Mouse (Mus musculus): ENCODE measurements at regions not wholly inside any gene's neighbourhood (a gene's known extent, or its start where the extent isn't known, plus 50 kb on each side); places are given as distances from the start of the nearest gene placed in this dataset.

- Histone ChIP-seq H3K4me1 (replicated peaks; ENCODE audit: control insufficient read depth in 2 of 2, insufficient read depth in 2 of 2, low read length in 1 of 2) (no peaks in the 10 kb centered on the region), H3K27ac (no peak overlapping the region), H3K4me3 (ENCODE audit: insufficient read depth in 1 of 2, low read depth in 2 of 2, low read length in 2 of 2) (no peak overlapping the region), H3K27me3 (ENCODE audit: control insufficient read depth, insufficient read depth, low read length) (no peaks in the 10 kb centered on the region), H3K4me2 (ENCODE audit: low read depth) (no peak overlapping the region), H3K9me3 (ENCODE audit: control insufficient read depth, low read length) (no peaks in the 10 kb centered on the region), H3K36me3 (replicated peaks; ENCODE audit: control insufficient read depth, insufficient read depth, low read depth) (no peaks in the 10 kb centered on the region), H3K9ac (replicated peaks) (no peak overlapping the region)
- no peak for ATAC-seq (ENCODE audit: insufficient read depth)
- no peak for DNase-seq (ENCODE audit: low read depth in 3 of 3, low spot score in 3 of 3)
- WGBS (ENCODE audit: insufficient replicate concordance): 56% methylated on average over 9 of the region's 9 CpGs
- no peak for TF ChIP-seq EP300 (IDR thresholded peaks at IDR 0.05; ENCODE audit: low read depth)
- TF ChIP-seq CTCF (IDR thresholded peaks at IDR 0.05; ENCODE audit: low read depth): no peak
Measured at GRCm38 (mm10) chr8:90441058-90441851, 93.1 kb upstream of the Tox3 start.

GRCm38 (mm10) chr8:90414021-90414420, 65.9 kb upstream of the Tox3 start:
- H3K9me3 ChIP-seq (ENCODE audit: control insufficient read depth, low read length): no peaks in the 10 kb centered on the region
- no peak overlapping the region for H3K4me2 ChIP-seq (ENCODE audit: low read depth)
- no peak overlapping the region for H3K4me3 ChIP-seq (ENCODE audit: insufficient read depth in 1 of 2, low read depth in 2 of 2, low read length in 2 of 2)
- WGBS (ENCODE audit: insufficient replicate concordance): 65% methylated on average over 2 of the region's 2 CpGs
- H3K27ac ChIP-seq: no peak overlapping the region
- ATAC-seq (ENCODE audit: insufficient read depth) (no peak), DNase-seq (ENCODE audit: low read depth in 3 of 3, low spot score in 3 of 3) (no peak)
- H3K9ac ChIP-seq (replicated peaks): no peak overlapping the region
- no peaks in the 10 kb centered on the region for H3K36me3 ChIP-seq (replicated peaks; ENCODE audit: control insufficient read depth, insufficient read depth, low read depth)
- TF ChIP-seq CTCF (IDR thresholded peaks at IDR 0.05; ENCODE audit: low read depth): no peak
- TF ChIP-seq EP300 (IDR thresholded peaks at IDR 0.05; ENCODE audit: low read depth): no peak
- H3K4me1 ChIP-seq (replicated peaks; ENCODE audit: control insufficient read depth in 2 of 2, insufficient read depth in 2 of 2, low read length in 1 of 2): no peaks in the 10 kb centered on the region
- H3K27me3 ChIP-seq (ENCODE audit: control insufficient read depth, insufficient read depth, low read length): no peaks in the 10 kb centered on the region

Measured in liver, embryonic 14.5 days (tissue).